Mouse (Mus musculus): ENCODE results near the gene Tomm40l.
"Not testable (repeated sequence)": the region's sequence is repeated elsewhere in the genome, so short reads cannot be mapped to it uniquely, and the experiment has no call there.

Gene Tomm40l

DNA sequence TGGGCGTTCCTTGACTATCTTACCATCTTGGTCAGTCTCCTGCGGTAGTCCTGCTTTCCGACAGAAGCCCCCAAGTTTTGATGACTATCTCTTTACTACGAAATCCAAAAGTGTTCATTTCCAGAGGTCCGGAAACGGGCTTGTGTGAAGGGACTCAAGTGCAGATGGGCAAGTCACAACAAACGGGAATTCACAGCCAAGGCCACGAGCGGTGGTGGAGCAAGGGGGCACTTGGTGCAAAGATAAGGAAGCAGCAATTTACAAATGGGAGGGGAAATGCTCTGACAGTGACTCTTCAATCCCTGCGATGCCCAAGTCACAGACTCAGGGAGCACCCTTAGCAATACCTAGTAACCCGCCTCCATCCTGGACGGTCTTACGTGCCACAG is 25.1 kb upstream of the Tomm40l start:
- no peaks in the 10 kb centered on the region for H3K9me3 ChIP-seq (ENCODE audit: low read length)
- peak overlapping the region; percentile 91 for H3K4me3 ChIP-seq (replicated peaks; ENCODE audit: low read length)
- TF ChIP-seq NANOG (IDR thresholded peaks at IDR 0.05; ENCODE audit: borderline replicate concordance, low read length) (no peak), CTCF (conservative IDR thresholded peaks at IDR 0.05; ENCODE audit: low read length) (no peak), POU5F1 (IDR thresholded peaks at IDR 0.05; ENCODE audit: borderline replicate concordance, low read length) (no peak)
- peaks cover 27% of the 10 kb centered on the region for H3K36me3 ChIP-seq (ENCODE audit: insufficient read depth, low read length)
- peaks cover 75% of the 10 kb centered on the region for H3K4me1 ChIP-seq (replicated peaks; ENCODE audit: low read depth, low read length)
- peaks cover 11% of the 10 kb centered on the region; the same call in 1 of the 2 replicates for H3K27me3 ChIP-seq (ENCODE audit: insufficient read depth, low read length)

- Histone ChIP-seq H3K9me3 (ENCODE audit: low read length) (no peaks in the 10 kb centered on the region), H3K4me3 (replicated peaks; ENCODE audit: low read length) (peak overlapping the region; percentile 91), H3K36me3 (ENCODE audit: insufficient read depth, low read length) (peaks cover 30% of the 10 kb centered on the region), H3K4me1 (replicated peaks; ENCODE audit: low read depth, low read length) (peaks cover 74% of the 10 kb centered on the region), H3K27me3 (ENCODE audit: insufficient read depth, low read length) (peaks cover 11% of the 10 kb centered on the region; the same call in 1 of the 2 replicates)
- TF ChIP-seq NANOG (IDR thresholded peaks at IDR 0.05; ENCODE audit: borderline replicate concordance, low read length) (no peak), CTCF (conservative IDR thresholded peaks at IDR 0.05; ENCODE audit: low read length) (peak; percentile 59), POU5F1 (IDR thresholded peaks at IDR 0.05; ENCODE audit: borderline replicate concordance, low read length) (no peak)
Observed at GRCm38 (mm10) chr1:171246709-171247452, 24.6 kb upstream of the Tomm40l start.

DNA sequence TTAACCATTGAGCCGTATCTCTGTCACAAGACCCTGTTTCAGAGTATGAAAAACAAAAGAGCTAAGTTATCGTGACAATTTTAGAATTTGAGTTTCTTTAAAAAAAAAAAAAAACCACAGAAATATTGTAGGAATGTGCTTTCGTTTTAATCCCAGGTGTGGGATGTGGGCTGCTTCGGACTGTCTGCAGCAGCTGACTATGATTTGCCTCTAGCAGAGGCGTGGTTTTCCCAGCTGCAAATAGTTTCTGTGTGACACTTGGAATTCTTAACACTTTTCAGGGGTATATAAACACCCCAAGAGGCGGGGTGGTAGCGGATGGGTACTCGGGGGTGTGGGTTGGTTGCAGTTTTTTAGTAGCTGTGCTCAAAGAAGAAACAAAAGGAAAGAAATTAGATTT is 23.0 kb upstream of the Tomm40l start:
- H3K27me3 ChIP-seq (ENCODE audit: insufficient read depth, low read length): peaks cover 2% of the 10 kb centered on the region; the same call in 1 of the 2 replicates
- H3K4me1 ChIP-seq (replicated peaks; ENCODE audit: low read depth, low read length): peaks cover 74% of the 10 kb centered on the region
- H3K4me3 ChIP-seq (replicated peaks; ENCODE audit: low read length): no peak overlapping the region; the same call in 1 of the 2 replicates
- no peak for TF ChIP-seq NANOG (IDR thresholded peaks at IDR 0.05; ENCODE audit: borderline replicate concordance, low read length)
- TF ChIP-seq CTCF (conservative IDR thresholded peaks at IDR 0.05; ENCODE audit: low read length): no peak
- TF ChIP-seq POU5F1 (IDR thresholded peaks at IDR 0.05; ENCODE audit: borderline replicate concordance, low read length): no peak
- peaks cover 45% of the 10 kb centered on the region for H3K36me3 ChIP-seq (ENCODE audit: insufficient read depth, low read length)
- no peaks in the 10 kb centered on the region for H3K9me3 ChIP-seq (ENCODE audit: low read length)

GRCm38 (mm10) chr1:171241952-171242351 is 19.6 kb upstream of the Tomm40l start:
- H3K4me3 ChIP-seq (replicated peaks; ENCODE audit: low read length); H3K9me3 ChIP-seq (ENCODE audit: low read length); H3K27me3 ChIP-seq (ENCODE audit: insufficient read depth, low read length): not testable (repeated sequence)
- Histone ChIP-seq H3K4me1 (replicated peaks; ENCODE audit: low read depth, low read length) (peaks cover 64% of the 10 kb centered on the region), H3K36me3 (ENCODE audit: insufficient read depth, low read length) (peaks cover 76% of the 10 kb centered on the region)

DNA sequence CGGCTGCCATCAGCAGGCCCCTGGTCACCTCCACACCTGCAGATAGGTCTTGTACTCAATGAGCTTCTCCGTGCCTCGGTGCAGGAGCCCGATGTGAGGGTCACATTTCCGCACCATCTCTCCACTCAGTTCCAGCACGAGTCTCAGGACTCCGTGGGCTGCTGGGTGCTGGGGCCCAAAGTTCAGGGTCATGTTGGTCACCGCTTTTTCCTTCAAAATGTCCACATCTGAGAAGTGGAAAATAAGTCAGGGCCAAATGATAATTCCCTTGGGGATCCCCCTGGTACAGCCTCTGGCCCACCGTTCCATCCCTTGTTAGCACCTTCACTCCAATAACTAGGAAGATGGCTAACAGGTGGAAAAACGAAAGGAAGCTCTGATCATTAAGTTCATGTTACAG is 18.6 kb upstream of the Tomm40l start:
- Histone ChIP-seq H3K27me3 (ENCODE audit: insufficient read depth, low read length) (no peaks in the 10 kb centered on the region), H3K9me3 (ENCODE audit: low read length) (no peaks in the 10 kb centered on the region), H3K4me3 (replicated peaks; ENCODE audit: low read length) (no peak overlapping the region), H3K4me1 (replicated peaks; ENCODE audit: low read depth, low read length) (peaks cover 64% of the 10 kb centered on the region), H3K36me3 (ENCODE audit: insufficient read depth, low read length) (peaks cover 85% of the 10 kb centered on the region)
- TF ChIP-seq NANOG (IDR thresholded peaks at IDR 0.05; ENCODE audit: borderline replicate concordance, low read length) (no peak), POU5F1 (IDR thresholded peaks at IDR 0.05; ENCODE audit: borderline replicate concordance, low read length) (no peak), CTCF (conservative IDR thresholded peaks at IDR 0.05; ENCODE audit: low read length) (no peak)

DNA sequence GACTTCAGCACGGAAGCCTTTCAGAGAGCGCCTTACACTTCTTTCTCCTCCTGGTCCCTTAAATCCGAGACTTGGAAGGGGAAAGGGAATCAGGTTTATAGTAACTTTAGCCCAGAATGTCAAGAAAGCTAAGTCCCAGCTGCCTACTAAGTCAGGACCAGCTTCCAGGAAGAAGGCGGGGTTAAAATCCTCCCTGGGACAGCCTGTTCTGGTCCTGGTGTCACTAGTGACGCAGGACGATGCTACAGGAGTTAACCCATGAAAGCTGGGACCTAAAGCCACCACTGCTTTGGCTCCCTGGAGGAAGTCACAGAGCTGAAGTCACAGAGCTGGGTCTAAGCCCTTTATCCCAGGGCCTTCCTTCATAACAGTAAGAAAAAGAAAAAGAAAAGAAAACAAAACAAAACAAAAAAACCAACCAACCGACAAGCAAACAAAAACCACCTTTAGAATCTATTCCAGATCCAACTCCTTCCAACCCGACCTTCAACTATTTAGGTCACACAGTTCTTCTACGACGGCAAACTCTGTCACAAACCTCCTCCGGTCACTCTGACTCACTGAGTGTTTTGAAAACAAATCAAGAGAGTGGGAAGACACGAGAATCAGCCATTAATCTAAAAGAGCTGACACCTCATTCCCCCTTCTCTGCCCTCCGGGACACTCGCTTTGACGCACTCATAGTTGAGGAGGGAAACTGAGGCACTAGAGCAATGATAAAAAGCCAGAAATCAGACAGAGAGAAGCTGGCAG is 17.9 kb upstream of the Tomm40l start:
- no peaks in the 10 kb centered on the region for H3K27me3 ChIP-seq (ENCODE audit: insufficient read depth, low read length)
- H3K36me3 ChIP-seq (ENCODE audit: insufficient read depth, low read length): peaks cover 88% of the 10 kb centered on the region
- no peaks in the 10 kb centered on the region for H3K9me3 ChIP-seq (ENCODE audit: low read length)
- no peak overlapping the region for H3K4me3 ChIP-seq (replicated peaks; ENCODE audit: low read length)
- H3K4me1 ChIP-seq (replicated peaks; ENCODE audit: low read depth, low read length): peaks cover 57% of the 10 kb centered on the region
- TF ChIP-seq POU5F1 (IDR thresholded peaks at IDR 0.05; ENCODE audit: borderline replicate concordance, low read length): no peak
- no peak for TF ChIP-seq NANOG (IDR thresholded peaks at IDR 0.05; ENCODE audit: borderline replicate concordance, low read length)
- no peak for TF ChIP-seq CTCF (conservative IDR thresholded peaks at IDR 0.05; ENCODE audit: low read length)

GRCm38 (mm10) chr1:171238463-171238862 is 16.1 kb upstream of the Tomm40l start:
- H3K27me3 ChIP-seq (ENCODE audit: insufficient read depth, low read length): no peaks in the 10 kb centered on the region
- peak; percentile 87 for TF ChIP-seq CTCF (conservative IDR thresholded peaks at IDR 0.05; ENCODE audit: low read length)
- no peak for TF ChIP-seq NANOG (IDR thresholded peaks at IDR 0.05; ENCODE audit: borderline replicate concordance, low read length)
- peak overlapping the region; percentile 37; the same call in 1 of the 2 replicates for H3K4me3 ChIP-seq (replicated peaks; ENCODE audit: low read length)
- peaks cover 87% of the 10 kb centered on the region for H3K36me3 ChIP-seq (ENCODE audit: insufficient read depth, low read length)
- no peaks in the 10 kb centered on the region for H3K9me3 ChIP-seq (ENCODE audit: low read length)
- peaks cover 67% of the 10 kb centered on the region for H3K4me1 ChIP-seq (replicated peaks; ENCODE audit: low read depth, low read length)

- Histone ChIP-seq H3K4me1 (replicated peaks; ENCODE audit: low read depth, low read length) (peaks cover 63% of the 10 kb centered on the region), H3K9me3 (ENCODE audit: low read length) (no peaks in the 10 kb centered on the region), H3K36me3 (ENCODE audit: insufficient read depth, low read length) (peaks cover 77% of the 10 kb centered on the region), H3K4me3 (replicated peaks; ENCODE audit: low read length) (no peak overlapping the region), H3K27me3 (ENCODE audit: insufficient read depth, low read length) (no peaks in the 10 kb centered on the region)
- TF ChIP-seq NANOG (IDR thresholded peaks at IDR 0.05; ENCODE audit: borderline replicate concordance, low read length): no peak
- no peak for TF ChIP-seq CTCF (conservative IDR thresholded peaks at IDR 0.05; ENCODE audit: low read length)
- no peak for TF ChIP-seq POU5F1 (IDR thresholded peaks at IDR 0.05; ENCODE audit: borderline replicate concordance, low read length)
Observed at GRCm38 (mm10) chr1:171237438-171237837, 15.1 kb upstream of the Tomm40l start.
